Mouse (Mus musculus) forebrain, embryonic 16.5 days (tissue): ENCODE data around the gene Cutc. TPM values are rescaled to one million over a fixed set of nuclear protein-coding genes. Genes with fewer than 3 reads are reported as not detected.

Experiments used
- ATAC-seq: fragments of 200-750 bp; cut with Nextera tagmentation; 2 replicates; pipeline ENCODE4 v1.8.0; 2017; ENCODE audit warnings: mild to moderate bottlenecking, moderate library complexity
- H3K27ac ChIP-seq: fragments of 300-500 bp; sonication (generic); 2 replicates; pipeline ENCODE4 v1.5.1; 2014; ENCODE audit warnings: low read length, control low read depth
- H3K27me3 ChIP-seq: fragments of 300-500 bp; sonication (generic); replicated peaks from 2 replicates; pipeline ENCODE4 v1.6.1; 2014; ENCODE audit warnings: low read length; ENCODE audit not compliant: control insufficient read depth, insufficient read depth
- H3K36me3 ChIP-seq: fragments of 300-500 bp; sonication (generic); 2 replicates; pipeline ENCODE4 v1.6.1; 2014; ENCODE audit not compliant: control insufficient read depth, insufficient read depth
- H3K4me1 ChIP-seq: fragments of 300-500 bp; sonication (generic); replicated peaks from 2 replicates; pipeline ENCODE4 v1.6.1; 2014; ENCODE audit warnings: low read length; ENCODE audit not compliant: control insufficient read depth, insufficient read depth
- H3K4me2 ChIP-seq: fragments of 300-500 bp; sonication (generic); 2 replicates; pipeline ENCODE4 v1.6.1; 2014; ENCODE audit warnings: mild to moderate bottlenecking, low read length, control low read depth
- H3K4me3 ChIP-seq: fragments of 300-500 bp; sonication (generic); replicated peaks from 2 replicates; pipeline ENCODE4 v1.5.1; 2014; ENCODE audit warnings: mild to moderate bottlenecking, low read length, control low read depth
- H3K9ac ChIP-seq: fragments of 300-500 bp; sonication (generic); replicated peaks from 2 replicates; pipeline ENCODE4 v1.6.1; 2014; ENCODE audit warnings: low read depth, low read length, control low read depth
- H3K9me3 ChIP-seq: fragments of 300-500 bp; sonication (generic); 2 replicates; pipeline ENCODE4 v1.6.1; 2016; ENCODE audit warnings: low read length; ENCODE audit not compliant: control insufficient read depth
- WGBS: fragments of 180-500 bp; shearing (Covaris S2); extraction: QIAGEN DNeasy Blood & Tissue Kit; methylation state at CpG from one replicate; pipeline ENCODE4 v1.1.7; 2014; 5-methylcytosine and 5-hydroxymethylcytosine counted together
- polyA plus RNA-seq: library from polyadenylated mRNA; unstranded; fragments of >200 nt; fragmentation: Nextera tagmentation; extraction: Ambion mirVana; gene quantifications from 2 replicates; pipeline ENCODE4 v1.2.1, GENCODE M21; 2015

The Cutc gene
- polyA plus RNA-seq, 1 experiment from 2014 or later = 7.8 TPM

DNA sequence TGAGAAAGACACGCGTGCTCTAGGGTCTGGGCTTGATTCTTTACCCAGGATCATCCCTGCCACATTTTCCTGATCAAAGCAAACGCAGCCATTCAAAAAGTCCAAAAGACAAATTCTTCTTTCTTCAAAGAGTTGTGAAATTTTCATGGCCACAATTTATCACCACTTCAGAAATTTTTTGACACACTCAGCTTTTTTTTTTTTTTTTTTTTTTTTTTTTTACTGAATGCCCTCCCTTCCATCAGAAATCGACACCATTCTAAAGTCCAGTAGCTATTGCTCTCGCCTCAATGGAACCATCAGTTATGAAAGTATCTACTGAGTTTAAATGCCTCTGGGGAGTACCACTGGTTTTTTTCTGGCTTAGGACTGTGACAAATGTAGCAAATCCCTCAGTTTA, 27.6 kb downstream of the Cutc start:
- ATAC-seq = no peak
- Histone ChIP-seq H3K36me3 (no peaks in the 10 kb centered on the region), H3K4me2 (no peak overlapping the region), H3K9me3 (no peaks in the 10 kb centered on the region), H3K4me1 (no peaks in the 10 kb centered on the region), H3K27me3 (no peaks in the 10 kb centered on the region), H3K4me3 (no peak overlapping the region), H3K27ac (no peak overlapping the region), H3K9ac (no peak overlapping the region)
- WGBS = 91% methylated on average over 5 of the region's 5 CpGs

DNA sequence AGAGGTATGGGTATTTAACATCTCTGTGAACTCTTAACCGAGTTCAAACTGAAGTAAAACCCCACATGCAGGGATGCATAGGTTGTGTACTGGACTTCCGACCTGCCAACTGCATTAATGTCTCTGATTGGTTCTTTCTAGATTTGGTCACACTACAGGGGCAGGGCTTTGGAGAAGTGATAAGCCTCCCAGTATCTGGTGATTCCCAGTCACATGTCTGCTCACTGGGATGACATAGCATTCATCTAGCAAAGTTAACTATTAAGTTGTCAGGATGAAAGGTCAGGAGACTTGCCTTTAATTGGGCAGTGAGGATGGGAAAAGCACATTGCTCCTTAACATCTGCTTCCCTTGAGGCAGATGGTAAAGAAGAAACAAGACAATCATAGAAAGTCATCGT, 29.2 kb downstream of the Cutc start, which contains the start of gene Abcc2:
Gene Abcc2 (plus strand): TSS at position 213 of the 400 bp plus-strand sequence.
- Histone ChIP-seq H3K4me3 (no peak within 1 kb of the TSS), H3K36me3 (no peaks in the 10 kb centered on the region), H3K4me1 (no peaks in the 10 kb centered on the region), H3K4me2 (no peak within 1 kb of the TSS), H3K27ac (no peak within 1 kb of the TSS), H3K9me3 (no peaks in the 10 kb centered on the region), H3K27me3 (no peaks in the 10 kb centered on the region), H3K9ac (no peak within 1 kb of the TSS)
- no peak for ATAC-seq
- 89% methylated on average over 3 of the region's 3 CpGs for WGBS

DNA sequence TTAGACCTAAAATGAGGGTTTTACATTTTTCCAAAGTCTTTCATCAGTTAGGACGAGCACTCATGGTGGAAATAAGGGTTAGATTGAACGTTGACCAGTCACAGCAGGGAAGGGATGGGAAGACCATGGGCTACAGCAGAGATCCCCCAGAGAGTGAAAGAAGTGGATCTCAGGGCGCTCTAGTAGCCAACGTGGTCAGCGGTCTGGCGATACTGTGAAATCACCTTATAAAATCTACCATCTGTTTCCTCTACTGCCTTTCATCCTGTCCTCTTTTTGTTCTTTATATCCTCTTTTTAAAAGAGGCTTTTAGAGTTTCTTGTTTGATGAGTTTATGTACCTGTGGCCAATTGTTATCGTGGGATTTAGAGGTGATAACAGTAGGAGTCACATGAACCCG, 32.0 kb downstream of the Cutc start:
- Histone ChIP-seq H3K27ac (no peak overlapping the region), H3K4me3 (no peak overlapping the region), H3K36me3 (no peaks in the 10 kb centered on the region), H3K4me1 (no peaks in the 10 kb centered on the region), H3K9me3 (no peaks in the 10 kb centered on the region), H3K4me2 (no peak overlapping the region), H3K27me3 (no peaks in the 10 kb centered on the region), H3K9ac (no peak overlapping the region)
- no peak for ATAC-seq
- 81% methylated on average over 8 of the region's 8 CpGs for WGBS

DNA sequence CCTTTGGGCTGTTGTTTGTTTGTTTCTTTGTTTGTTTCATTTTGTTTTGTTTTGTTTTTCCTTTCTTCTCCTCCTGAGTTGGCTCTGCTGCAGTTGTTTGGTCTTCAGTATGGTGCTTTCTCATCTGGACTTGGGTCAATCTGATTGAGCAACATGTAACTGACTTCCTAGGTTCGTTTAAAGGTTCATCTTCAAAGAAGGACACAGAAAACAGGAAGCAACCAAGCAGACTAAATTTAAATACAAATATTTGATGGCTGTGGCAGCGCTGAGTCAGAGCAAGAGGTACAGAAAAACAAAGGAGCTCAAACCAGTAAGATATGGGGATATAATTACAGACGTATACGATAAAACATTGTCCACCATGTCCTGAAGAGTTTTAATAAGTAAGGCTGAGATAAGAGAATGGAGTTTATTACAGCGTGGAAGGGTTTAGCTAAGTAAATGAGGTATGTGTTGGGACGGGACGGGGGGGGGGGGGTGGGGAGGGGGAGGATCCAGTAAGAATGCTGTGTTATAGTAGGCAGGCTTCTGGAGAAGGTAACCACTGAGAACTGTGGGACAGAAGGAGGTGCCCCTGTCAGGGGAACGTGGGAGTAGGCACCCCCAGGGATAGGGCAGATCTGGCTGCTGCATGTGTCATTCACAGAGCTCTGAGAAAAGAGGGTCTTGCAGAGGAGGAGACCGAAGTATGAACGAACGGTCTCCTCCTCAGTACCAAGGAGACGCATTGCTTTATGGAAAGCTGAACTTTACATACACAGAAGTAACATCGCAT, 33.6 kb downstream of the Cutc start:
- H3K9ac ChIP-seq = no peak overlapping the region

DNA sequence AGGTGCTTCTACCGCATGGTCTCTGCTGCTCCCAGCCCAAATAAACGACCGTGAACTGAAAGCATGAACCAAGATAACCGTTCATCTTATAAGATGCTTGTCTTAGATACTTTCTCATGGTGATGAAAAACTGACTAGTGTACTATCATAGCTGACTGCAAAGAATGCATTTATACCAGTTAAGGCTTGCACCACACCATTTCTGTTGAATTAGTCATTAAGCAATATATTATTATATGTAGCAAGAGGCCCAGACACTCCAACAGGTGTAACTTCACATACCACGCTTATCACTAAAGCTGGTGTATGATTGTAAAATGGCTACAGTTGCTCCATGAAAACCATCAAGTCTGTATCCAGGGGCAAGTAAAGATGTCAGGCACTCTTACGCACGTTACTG, 37.0 kb downstream of the Cutc start:
- no peak overlapping the region for H3K4me3 ChIP-seq
- H3K4me1 ChIP-seq = no peaks in the 10 kb centered on the region
- no peak overlapping the region for H3K9ac ChIP-seq
- no peak overlapping the region for H3K4me2 ChIP-seq
- no peaks in the 10 kb centered on the region for H3K27me3 ChIP-seq
- H3K9me3 ChIP-seq = no peaks in the 10 kb centered on the region
- H3K27ac ChIP-seq = no peak overlapping the region
- ATAC-seq = no peak
- 93% methylated on average over 7 of the region's 7 CpGs for WGBS
- H3K36me3 ChIP-seq = no peaks in the 10 kb centered on the region

More for the DNA sequence above, 33.6 kb downstream of the Cutc start:
- H3K4me3 ChIP-seq = no peak overlapping the region
- no peaks in the 10 kb centered on the region for H3K4me1 ChIP-seq
- no peaks in the 10 kb centered on the region for H3K9me3 ChIP-seq
- H3K36me3 ChIP-seq = no peaks in the 10 kb centered on the region
- H3K27me3 ChIP-seq = no peaks in the 10 kb centered on the region
- H3K4me2 ChIP-seq = no peak overlapping the region
- no peak overlapping the region for H3K27ac ChIP-seq
- no peak for ATAC-seq
- 87% methylated on average over 13 of the region's 13 CpGs for WGBS

DNA sequence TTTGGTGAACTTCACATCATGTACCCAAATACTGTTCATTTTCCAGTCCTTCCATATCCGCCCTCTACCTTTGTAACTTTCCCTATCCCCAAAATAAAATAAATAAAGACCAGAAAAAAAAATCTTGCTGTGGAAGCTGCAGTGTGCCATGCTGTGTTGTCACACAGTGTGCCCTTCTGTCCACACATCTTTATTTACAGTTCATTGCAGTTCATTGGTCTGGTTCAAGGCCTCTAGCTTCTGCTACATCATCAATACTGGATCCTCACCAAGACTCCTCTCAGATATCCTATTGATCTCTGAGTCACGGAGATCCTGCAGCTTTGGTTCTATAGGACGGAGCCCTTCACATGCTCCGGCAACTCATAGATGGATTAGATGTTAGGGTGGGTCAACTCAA, 39.7 kb downstream of the Cutc start:
- no peaks in the 10 kb centered on the region for H3K9me3 ChIP-seq

DNA sequence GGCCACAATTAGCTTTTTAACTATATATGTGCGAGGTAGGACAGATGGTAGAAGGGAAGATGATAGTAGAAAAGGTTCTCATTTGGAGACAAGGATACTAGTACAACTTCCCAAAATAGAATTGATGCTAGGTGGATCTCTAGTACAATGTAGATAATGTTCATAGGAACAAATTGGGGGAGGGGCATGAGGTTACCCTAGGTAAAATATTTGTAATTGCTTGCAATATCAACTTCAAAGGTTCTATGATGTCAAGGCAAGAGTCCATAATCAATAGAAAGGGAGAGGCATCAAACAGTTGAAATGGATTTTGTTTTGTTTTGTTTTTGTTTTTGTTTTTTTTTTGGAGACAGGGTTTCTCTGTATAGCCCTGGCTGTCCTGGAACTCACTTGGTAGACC, 41.2 kb downstream of the Cutc start:
- no peaks in the 10 kb centered on the region for H3K9me3 ChIP-seq
- no peaks in the 10 kb centered on the region for H3K36me3 ChIP-seq
- no peak overlapping the region for H3K27ac ChIP-seq
- 98% methylated on average over 1 of the region's 1 CpGs for WGBS
- no peaks in the 10 kb centered on the region for H3K27me3 ChIP-seq
- H3K9ac ChIP-seq = no peak overlapping the region
- no peak overlapping the region for H3K4me2 ChIP-seq
- H3K4me1 ChIP-seq = no peaks in the 10 kb centered on the region
- H3K4me3 ChIP-seq = no peak overlapping the region
- ATAC-seq = no peak

More for the DNA sequence above, 39.7 kb downstream of the Cutc start:
- WGBS = 97% methylated on average over 4 of the region's 4 CpGs
- no peak overlapping the region for H3K9ac ChIP-seq
- no peaks in the 10 kb centered on the region for H3K4me1 ChIP-seq
- ATAC-seq = no peak
- no peaks in the 10 kb centered on the region for H3K36me3 ChIP-seq
- no peak overlapping the region for H3K4me2 ChIP-seq
- H3K27me3 ChIP-seq = no peaks in the 10 kb centered on the region
- no peak overlapping the region for H3K27ac ChIP-seq
- H3K4me3 ChIP-seq = no peak overlapping the region

DNA sequence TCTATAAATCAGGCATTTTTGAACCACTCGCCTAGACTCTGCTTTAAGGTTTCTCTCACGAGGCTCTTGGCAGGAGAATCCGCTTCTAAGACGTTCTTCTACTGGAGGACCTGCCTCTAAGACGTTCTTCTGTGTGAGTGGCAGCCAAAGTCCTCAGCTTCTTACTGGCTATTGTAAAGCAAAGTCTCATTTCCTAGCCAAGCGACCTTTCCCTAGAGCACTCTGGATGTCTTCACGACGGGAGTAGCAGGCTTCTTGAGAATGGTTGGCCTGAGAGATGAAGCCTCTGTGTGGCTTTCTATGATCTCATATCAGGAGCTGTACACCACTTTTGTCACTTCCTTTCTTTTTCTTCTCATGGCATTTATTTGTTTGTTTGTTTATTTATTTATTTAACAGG, 42.7 kb downstream of the Cutc start:
- Histone ChIP-seq H3K4me1 (no peaks in the 10 kb centered on the region), H3K9me3 (no peaks in the 10 kb centered on the region), H3K4me2 (no peak overlapping the region), H3K27ac (no peak overlapping the region), H3K9ac (no peak overlapping the region), H3K27me3 (no peaks in the 10 kb centered on the region), H3K4me3 (no peak overlapping the region), H3K36me3 (no peaks in the 10 kb centered on the region)
- no peak for ATAC-seq
- 79% methylated on average over 8 of the region's 8 CpGs for WGBS

DNA sequence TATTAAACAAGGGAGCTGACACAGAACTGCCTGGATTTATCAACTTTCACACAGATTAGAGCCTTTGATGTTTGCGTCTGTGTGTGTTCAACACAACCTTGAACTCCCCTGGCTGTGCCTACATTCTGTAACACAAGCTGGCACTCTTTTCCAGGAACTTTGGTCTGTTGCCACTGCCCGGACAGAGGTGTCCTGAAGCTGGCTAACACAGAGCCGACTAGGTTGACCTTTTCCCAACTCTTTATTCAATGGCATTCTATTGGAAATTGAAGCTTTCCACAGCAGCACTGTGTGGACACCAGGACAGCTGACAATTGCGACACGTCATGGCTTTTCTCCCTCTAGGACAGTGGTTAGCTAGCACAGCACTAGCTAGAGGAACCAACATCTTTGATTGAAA, 44.4 kb downstream of the Cutc start:
- 82% methylated on average over 5 of the region's 5 CpGs for WGBS
- H3K27me3 ChIP-seq = no peaks in the 10 kb centered on the region

More for the DNA sequence above, 44.4 kb downstream of the Cutc start:
- Histone ChIP-seq H3K9ac (no peak overlapping the region), H3K9me3 (no peaks in the 10 kb centered on the region), H3K4me1 (no peaks in the 10 kb centered on the region), H3K36me3 (no peaks in the 10 kb centered on the region), H3K4me3 (no peak overlapping the region), H3K4me2 (no peak overlapping the region), H3K27ac (no peak overlapping the region)
- no peak for ATAC-seq
